Mouse (Mus musculus): ENCODE measurements around the gene Slfn14.

DNA sequence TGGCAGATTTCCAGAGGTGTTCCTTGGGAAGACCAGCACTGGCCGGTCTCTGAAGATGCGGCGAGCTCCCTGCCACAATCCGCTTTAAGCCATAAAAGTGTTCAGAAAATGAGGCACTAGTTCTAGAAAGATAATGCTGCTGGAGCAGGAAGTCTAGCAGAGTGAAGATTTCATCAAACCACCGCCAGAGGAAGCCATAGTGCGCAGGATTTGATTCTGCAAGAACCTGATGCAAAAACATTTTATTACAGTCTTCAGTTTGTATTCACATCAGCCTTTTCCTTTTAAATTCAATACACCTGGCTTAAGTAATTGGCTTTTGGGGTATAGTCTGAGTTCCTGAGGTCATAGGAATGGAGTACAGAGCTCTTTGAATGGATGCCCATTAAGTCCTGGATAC is 11.3 kb upstream of the Slfn14 start:
- TF ChIP-seq POLR2A (IDR thresholded peaks at IDR 0.05; ENCODE audit: borderline replicate concordance, low read depth, low read length) = no peak
- TF ChIP-seq CTCF (IDR thresholded peaks at IDR 0.05; ENCODE audit: low read depth, low read length) = no peak
